Mouse (Mus musculus) spleen, adult 2 months (tissue): ENCODE measurements around the gene Arhgap10.

Experiments used
- CTCF ChIP-seq: fragments of 200-500 bp; IDR thresholded peaks from 2 replicates; pipeline ENCODE4 v1.5.1; 2011; ENCODE audit warnings: mild to moderate bottlenecking, inconsistent platforms; ENCODE audit not compliant: insufficient read depth, insufficient read length, insufficient replicate concordance; ENCODE audit errors: extremely low read depth
- POLR2A ChIP-seq: fragments of 200-500 bp; IDR thresholded peaks from 2 replicates; pipeline ENCODE4 v1.6.1; 2011; ENCODE audit warnings: low read depth, low read length, inconsistent platforms

DNA sequence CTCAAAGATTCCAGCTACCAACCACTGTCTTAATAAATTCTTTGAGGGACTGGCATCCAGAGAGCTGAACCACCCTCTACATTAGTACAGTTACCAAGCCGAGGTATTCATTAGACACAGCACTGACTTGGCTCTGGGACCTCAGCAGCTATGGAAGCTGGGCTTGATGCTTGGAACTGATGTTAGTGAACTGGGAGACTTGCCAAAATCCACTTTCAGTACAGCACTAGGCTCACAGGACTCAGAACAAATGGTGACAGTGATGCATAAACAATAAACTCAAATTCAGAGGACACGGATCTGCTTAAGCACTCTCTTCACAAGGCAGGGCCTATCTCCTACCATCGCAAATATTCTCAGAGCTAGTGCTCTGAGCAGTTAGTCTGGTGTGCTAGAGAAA, 204.8 kb downstream of the Arhgap10 start:
- TF ChIP-seq CTCF: no peak
- no peak for TF ChIP-seq POLR2A
